Mouse (Mus musculus) pancreas, adult 10 weeks (tissue): ENCODE measurements around the gene Zscan4-ps1. TPM values are rescaled to one million over a fixed set of nuclear protein-coding genes. Genes with fewer than 3 reads are reported as not detected.

Source experiments
- polyA plus RNA-seq: library from polyadenylated mRNA; stranded (reverse); fragments of 350-450 nt; fragmentation: Illumina TruSeq; extraction: RNeasy Lipid Tissue Mini Kit (QIAGEN cat#74804); gene quantifications from one replicate; pipeline ENCODE4 v1.2.3, GENCODE M21; 2015; ENCODE audit warnings: low read depth, low replicate concordance; ENCODE audit not compliant: insufficient read depth

Zscan4-ps1 gene
- polyA plus RNA-seq, result not detected

GRCm38 (mm10) chr7:11069591-11069990, at the start of gene Zscan4-ps1:
Zscan4-ps1 (minus strand) TSS chr7:11069691.

Other genes starting within 250 kb of the Zscan4-ps1 start
- not detected for gene Zscan4b, start 164.6 kb downstream of the Zscan4-ps1 start, polyA plus RNA-seq
- gene Zscan4c, start 63.9 kb downstream of the Zscan4-ps1 start, polyA plus RNA-seq, result not detected
- not detected for gene Zscan4d, start 96.5 kb upstream of the Zscan4-ps1 start, polyA plus RNA-seq
- gene Zscan4e, start 241.0 kb upstream of the Zscan4-ps1 start, polyA plus RNA-seq, result not detected